Mouse (Mus musculus): Measurements from ENCODE around the gene Capns1. TPM values are rescaled to one million over a fixed set of nuclear protein-coding genes. Genes with fewer than 3 reads are reported as not detected.
"Not testable (repeated sequence)": the region's sequence is repeated elsewhere in the genome, so short reads cannot be mapped to it uniquely, and the experiment has no call there.

Capns1 gene
- polyA plus RNA-seq (2016; fragmentation: Nextera tagmentation; extraction: Ambion mirVana): 76.6 and 84.1 TPM in 2 replicates

- peak within 1 kb of the TSS; percentile 31 for H3K4me3 ChIP-seq
- H3K27ac ChIP-seq: peak within 1 kb of the TSS; percentile 52; the same call in 1 of the 2 replicates
- no peaks in the 10 kb centered on the region for H3K36me3 ChIP-seq
- peak; percentile 87 for DNase-seq (ENCODE audit: low spot score)
- no peaks in the 10 kb centered on the region for H3K27me3 ChIP-seq (ENCODE audit: insufficient read depth, poor library complexity, severe bottlenecking)
- 11% methylated on average over 8 of the region's 8 CpGs for WGBS
- H3K9me3 ChIP-seq: no peaks in the 10 kb centered on the region
- H3K4me1 ChIP-seq: peaks cover 34% of the 10 kb centered on the region
Observed at GRCm38 (mm10) chr7:30198481-30198971, at the start of gene Capns1. TSS of gene Capns1 (minus strand) at chr7:30198811.

- H3K27ac ChIP-seq; H3K27me3 ChIP-seq (ENCODE audit: insufficient read depth, poor library complexity, severe bottlenecking); DNase-seq (ENCODE audit: low spot score); H3K4me3 ChIP-seq; H3K9me3 ChIP-seq: not testable (repeated sequence)
- 82% methylated on average over 3 of the region's 3 CpGs for WGBS
- peaks cover 12% of the 10 kb centered on the region for H3K4me1 ChIP-seq
- H3K36me3 ChIP-seq: peaks cover 53% of the 10 kb centered on the region
Observed at GRCm38 (mm10) chr7:30237374-30237773, 38.8 kb upstream of the Capns1 start.

- Histone ChIP-seq H3K27me3 (ENCODE audit: insufficient read depth, poor library complexity, severe bottlenecking) (no peaks in the 10 kb centered on the region), H3K36me3 (peaks cover 36% of the 10 kb centered on the region), H3K27ac (no peak within 1 kb of the TSS), H3K9me3 (no peaks in the 10 kb centered on the region), H3K4me1 (peaks cover 19% of the 10 kb centered on the region), H3K4me3 (no peak within 1 kb of the TSS)
- no peak for DNase-seq (ENCODE audit: low spot score)
- WGBS: 86% methylated on average over 4 of the region's 4 CpGs
Observed at GRCm38 (mm10) chr7:30235625-30236024, 37.0 kb upstream of the Capns1 start, which contains the start of gene Ovol3. TSS of gene Ovol3 (minus strand) at chr7:30235725.

GRCm38 (mm10) chr7:30235091-30235490 is 36.5 kb upstream of the Capns1 start:
- Histone ChIP-seq H3K27me3 (ENCODE audit: insufficient read depth, poor library complexity, severe bottlenecking) (no peaks in the 10 kb centered on the region), H3K36me3 (peaks cover 31% of the 10 kb centered on the region), H3K4me3 (no peak overlapping the region), H3K4me1 (peaks cover 21% of the 10 kb centered on the region), H3K9me3 (no peaks in the 10 kb centered on the region), H3K27ac (no peak overlapping the region)
- no peak for DNase-seq (ENCODE audit: low spot score)
- 85% methylated on average over 8 of the region's 8 CpGs for WGBS

GRCm38 (mm10) chr7:30234276-30234858 is 35.8 kb upstream of the Capns1 start:
- peaks cover 21% of the 10 kb centered on the region for H3K4me1 ChIP-seq
- DNase-seq (ENCODE audit: low spot score): no peak
- no peak overlapping the region for H3K27ac ChIP-seq
- peaks cover 28% of the 10 kb centered on the region for H3K36me3 ChIP-seq
- H3K4me3 ChIP-seq: no peak overlapping the region
- 94% methylated on average over 15 of the region's 15 CpGs for WGBS
- no peaks in the 10 kb centered on the region for H3K9me3 ChIP-seq
- no peaks in the 10 kb centered on the region for H3K27me3 ChIP-seq (ENCODE audit: insufficient read depth, poor library complexity, severe bottlenecking)

- Histone ChIP-seq H3K36me3 (peaks cover 33% of the 10 kb centered on the region), H3K9me3 (no peaks in the 10 kb centered on the region), H3K27ac (no peak overlapping the region), H3K27me3 (ENCODE audit: insufficient read depth, poor library complexity, severe bottlenecking) (no peaks in the 10 kb centered on the region), H3K4me1 (peaks cover 21% of the 10 kb centered on the region), H3K4me3 (peak overlapping the region; percentile 80)
- no peak for DNase-seq (ENCODE audit: low spot score)
- WGBS: 83% methylated on average over 20 of the region's 20 CpGs
Observed at GRCm38 (mm10) chr7:30233387-30233786, 34.8 kb upstream of the Capns1 start.

- H3K4me3 ChIP-seq: peak overlapping the region; percentile 80
- peaks cover 39% of the 10 kb centered on the region for H3K36me3 ChIP-seq
- H3K9me3 ChIP-seq: no peaks in the 10 kb centered on the region
- peak overlapping the region; percentile 91 for H3K27ac ChIP-seq
- WGBS: 4% methylated on average over 24 of the region's 24 CpGs
- peak; percentile 87 for DNase-seq (ENCODE audit: low spot score)
- H3K27me3 ChIP-seq (ENCODE audit: insufficient read depth, poor library complexity, severe bottlenecking): no peaks in the 10 kb centered on the region
- H3K4me1 ChIP-seq: peaks cover 21% of the 10 kb centered on the region
Observed at GRCm38 (mm10) chr7:30232631-30233148, 34.1 kb upstream of the Capns1 start.

GRCm38 (mm10) chr7:30231669-30232454 is 33.3 kb upstream of the Capns1 start, which contains the start of the genes Polr2i and Tbcb:
TSS of gene Polr2i (plus strand) at chr7:30231948.
TSS of gene Tbcb (minus strand) at chr7:30232272.
- Histone ChIP-seq H3K9me3 (no peaks in the 10 kb centered on the region), H3K4me3 (peak within 1 kb of the TSS; percentile 80), H3K27me3 (ENCODE audit: insufficient read depth, poor library complexity, severe bottlenecking) (no peaks in the 10 kb centered on the region), H3K4me1 (peaks cover 21% of the 10 kb centered on the region), H3K27ac (peak within 1 kb of the TSS; percentile 91), H3K36me3 (peaks cover 48% of the 10 kb centered on the region)
- DNase-seq (ENCODE audit: low spot score): peak; percentile 99
- WGBS: under 1% methylated on average over 67 of the region's 67 CpGs

- no peak for DNase-seq (ENCODE audit: low spot score)
- H3K27me3 ChIP-seq (ENCODE audit: insufficient read depth, poor library complexity, severe bottlenecking): no peaks in the 10 kb centered on the region
- H3K4me1 ChIP-seq: peaks cover 21% of the 10 kb centered on the region
- peaks cover 53% of the 10 kb centered on the region for H3K36me3 ChIP-seq
- whole genome bisulfite sequencing: under 1% methylated on average over 16 of the region's 16 CpGs
- H3K27ac ChIP-seq: peak overlapping the region; percentile 91
- H3K9me3 ChIP-seq: no peaks in the 10 kb centered on the region
- H3K4me3 ChIP-seq: peak overlapping the region; percentile 80
Observed at GRCm38 (mm10) chr7:30231328-30231668, 32.7 kb upstream of the Capns1 start.

- Histone ChIP-seq H3K27ac (no peak overlapping the region), H3K4me3 (no peak overlapping the region), H3K4me1 (peaks cover 8% of the 10 kb centered on the region; the same call in 1 of the 2 replicates), H3K9me3 (no peaks in the 10 kb centered on the region; the same call in 1 of the 2 replicates), H3K36me3 (peaks cover 65% of the 10 kb centered on the region), H3K27me3 (ENCODE audit: insufficient read depth, poor library complexity, severe bottlenecking) (no peaks in the 10 kb centered on the region)
- DNase-seq (ENCODE audit: low spot score): no peak
- 92% methylated on average over 12 of the region's 12 CpGs for WGBS
Observed at GRCm38 (mm10) chr7:30224206-30224605, 25.6 kb upstream of the Capns1 start.

GRCm38 (mm10) chr7:30222205-30222604 is 23.6 kb upstream of the Capns1 start:
- H3K9me3 ChIP-seq: no peaks in the 10 kb centered on the region; the same call in 1 of the 2 replicates
- peaks cover 12% of the 10 kb centered on the region; the same call in 1 of the 2 replicates for H3K4me1 ChIP-seq
- H3K4me3 ChIP-seq: no peak overlapping the region
- no peak for DNase-seq (ENCODE audit: low spot score)
- no peak overlapping the region for H3K27ac ChIP-seq
- peaks cover 49% of the 10 kb centered on the region for H3K36me3 ChIP-seq
- 84% methylated on average over 5 of the region's 5 CpGs for WGBS
- H3K27me3 ChIP-seq (ENCODE audit: insufficient read depth, poor library complexity, severe bottlenecking): no peaks in the 10 kb centered on the region

GRCm38 (mm10) chr7:30221433-30221832 is 22.8 kb upstream of the Capns1 start:
- WGBS: 83% methylated on average over 3 of the region's 3 CpGs
- H3K4me3 ChIP-seq: no peak overlapping the region
- H3K27ac ChIP-seq: no peak overlapping the region
- no peaks in the 10 kb centered on the region for H3K27me3 ChIP-seq (ENCODE audit: insufficient read depth, poor library complexity, severe bottlenecking)
- no peaks in the 10 kb centered on the region; the same call in 1 of the 2 replicates for H3K9me3 ChIP-seq
- DNase-seq (ENCODE audit: low spot score): no peak
- H3K4me1 ChIP-seq: peaks cover 15% of the 10 kb centered on the region; the same call in 1 of the 2 replicates
- H3K36me3 ChIP-seq: peaks cover 41% of the 10 kb centered on the region

GRCm38 (mm10) chr7:30220008-30220356 is 21.4 kb upstream of the Capns1 start:
- WGBS: 18% methylated on average over 11 of the region's 11 CpGs
- peak overlapping the region; percentile 89 for H3K27ac ChIP-seq
- H3K9me3 ChIP-seq: no peaks in the 10 kb centered on the region; the same call in 1 of the 2 replicates
- peak overlapping the region; percentile 67 for H3K4me3 ChIP-seq
- peaks cover 28% of the 10 kb centered on the region for H3K36me3 ChIP-seq
- DNase-seq (ENCODE audit: low spot score): no peak
- H3K4me1 ChIP-seq: peaks cover 15% of the 10 kb centered on the region; the same call in 1 of the 2 replicates
- no peaks in the 10 kb centered on the region for H3K27me3 ChIP-seq (ENCODE audit: insufficient read depth, poor library complexity, severe bottlenecking)
